Comparison of ENCODE assay signal across 25 mouse cellular contexts in genomic region chr13:47093791-47094190, GRCm38 (mm10). TPM values are rescaled to one million over a fixed set of nuclear protein-coding genes. Genes with fewer than 3 reads are reported as not detected.
DNase-seq lines count a peak whose midpoint lies in the region; ATAC-seq and TF ChIP-seq lines count a peak whose summit lies in the region.
"Had no signal": no experiment of that assay in that cellular context is flagged by ENCODE, and none has a peak within 500 bp of the region (broad histone marks: within the 10 kb centered on the region; RNA-seq: fewer than 3 reads in every experiment).

No protein-coding gene starts in this region.

- H3K4me3 ChIP-seq in embryonic fibroblast, embryonic 13.5 days (ENCODE audit: insufficient read depth, low read length) = no peak overlapping the region
- no peak overlapping the region for H3K4me3 ChIP-seq in forebrain, embryonic 10.5 days
- H3K4me3 ChIP-seq: embryonic facial prominence, embryonic 10.5 days; embryonic facial prominence, embryonic 12.5 days; erythroblast, embryonic 14.5 days; forebrain, embryonic 13.5 days; forebrain, embryonic 15.5 days had no signal

- peak overlapping the region; percentile 45 for H3K27ac ChIP-seq in embryonic fibroblast, embryonic 13.5 days (ENCODE audit: insufficient read depth, low read length)
- H3K27ac ChIP-seq in forebrain, embryonic 10.5 days = no peak overlapping the region
- H3K27ac ChIP-seq: embryonic facial prominence, embryonic 10.5 days; embryonic facial prominence, embryonic 12.5 days; forebrain, embryonic 13.5 days; forebrain, embryonic 15.5 days had no signal

- TF ChIP-seq CTCF in embryonic fibroblast, embryonic 13.5 days (IDR thresholded peaks at IDR 0.05; ENCODE audit: borderline replicate concordance, insufficient read depth, low read length) = no peak

- 87% methylated on average over 2 of the region's 2 CpGs for WGBS in forebrain, embryonic 10.5 days

- ATAC-seq in inflammation-experienced regulatory T-cells, adult 6 months = no peak
- ATAC-seq: activated CD4-positive, CD25-positive, alpha-beta regulatory T cell, adult 4 months; CD4-positive, CD25-positive, alpha-beta regulatory T cell, adult 4 months; forebrain, embryonic 13.5 days; forebrain, embryonic 15.5 days; forebrain, postnatal 0 days had no signal

- H3K27me3 ChIP-seq in forebrain, embryonic 10.5 days (ENCODE audit: poor library complexity, severe bottlenecking) = no peaks in the 10 kb centered on the region
- H3K27me3 ChIP-seq: CH12.LX; embryonic facial prominence, embryonic 12.5 days; forebrain, embryonic 13.5 days; forebrain, embryonic 15.5 days had no signal

- H3K36me3 ChIP-seq in forebrain, embryonic 10.5 days (replicated peaks) = peaks cover 100% of the 10 kb centered on the region

- peak; percentile 42 for DNase-seq in heart, adult 11 months
- DNase-seq in heart, adult 9 months (ENCODE audit: low spot score in 2 of 2) = no peak
- DNase-seq in 3T3-L1 (ENCODE audit: low read depth, low spot score) = peak; percentile 55
- DNase-seq in NIH3T3 (ENCODE audit: low read depth) = peak; percentile 53
- no peak for DNase-seq in forebrain, embryonic 10.5 days (ENCODE audit: extremely low spot score, low spot score)
- DNase-seq: adrenal gland, adult 8-10 months; adrenal gland, postnatal 14 days; B cell, adult 2 months; cerebellum, adult 11-12 months; cerebellum, adult 2 months; cerebellum, adult 9-10 months; cerebellum, postnatal 10 days; cerebellum, postnatal 25 days; forebrain, postnatal 0 days had no signal

- H3K9me3 ChIP-seq in forebrain, embryonic 10.5 days = no peaks in the 10 kb centered on the region
- H3K9me3 ChIP-seq: embryonic facial prominence, embryonic 10.5 days; embryonic facial prominence, embryonic 12.5 days; forebrain, embryonic 13.5 days; forebrain, embryonic 15.5 days; G1E had no signal

- peaks cover 2% of the 10 kb centered on the region for H3K4me1 ChIP-seq in embryonic fibroblast, embryonic 13.5 days (ENCODE audit: control insufficient read depth, insufficient read depth, low read length)
- no peaks in the 10 kb centered on the region for H3K4me1 ChIP-seq in forebrain, embryonic 10.5 days
- H3K4me1 ChIP-seq: embryonic facial prominence, embryonic 10.5 days; embryonic facial prominence, embryonic 12.5 days; forebrain, embryonic 13.5 days; forebrain, embryonic 15.5 days had no signal

- TF ChIP-seq POLR2A in embryonic fibroblast, embryonic 13.5 days (IDR thresholded peaks at IDR 0.05; ENCODE audit: low read depth, low read length) = no peak

RNA-seq across cellular contexts. Expression of gene Dek, which starts 12.2 kb away (rescaled TPM):
- 85.5 and 157 TPM in 2 replicates for polyA plus RNA-seq in embryonic fibroblast, embryonic 13.5 days (2011; ENCODE audit: insufficient read length, low read depth, missing spikeins)
- 434 and 448 TPM in 2 replicates for polyA plus RNA-seq in forebrain, embryonic 10.5 days (2016; fragmentation: Nextera tagmentation; extraction: Ambion mirVana)
- 100 to 1,000 TPM; 101 to 248 (median 120) TPM for polyA plus RNA-seq in inflammation-experienced regulatory T-cells, adult 6 months (2017; shearing (Covaris generic))

RNA-seq across cellular contexts. Expression of gene Rnf144b, which starts 28.7 kb away (rescaled TPM):
- 1.4 and 1.5 TPM in 2 replicates for polyA plus RNA-seq in embryonic fibroblast, embryonic 13.5 days (2011; ENCODE audit: insufficient read length, low read depth, missing spikeins)
- 0.59 and 0.66 TPM in 2 replicates for polyA plus RNA-seq in forebrain, embryonic 10.5 days (2016; fragmentation: Nextera tagmentation; extraction: Ambion mirVana)
- under 1 TPM in 1 of 3 experiments, not detected in 2; 0.18 TPM for polyA plus RNA-seq in inflammation-experienced regulatory T-cells, adult 6 months (2017; shearing (Covaris generic))
- polyA plus RNA-seq: erythroblast, embryonic 14.5 days had no signal

RNA-seq across cellular contexts. Expression of gene Tpmt, which starts 49.3 kb away (rescaled TPM):
- 18.0 and 23.9 TPM in 2 replicates for polyA plus RNA-seq in embryonic fibroblast, embryonic 13.5 days (2011; ENCODE audit: insufficient read length, low read depth, missing spikeins)
- 29.9 and 32.0 TPM in 2 replicates for polyA plus RNA-seq in forebrain, embryonic 10.5 days (2016; fragmentation: Nextera tagmentation; extraction: Ambion mirVana)
- polyA plus RNA-seq in inflammation-experienced regulatory T-cells, adult 6 months (2017; shearing (Covaris generic)) = 1 to 10 TPM; 4.1 to 9.7 (median 8.0) TPM
- polyA plus RNA-seq: erythroblast, embryonic 14.5 days had no signal

RNA-seq across cellular contexts. Expression of gene Kdm1b, which starts 50.5 kb away (rescaled TPM):
- 11.3 and 12.1 TPM in 2 replicates for polyA plus RNA-seq in embryonic fibroblast, embryonic 13.5 days (2011; ENCODE audit: insufficient read length, low read depth, missing spikeins)
- 15.8 and 17.7 TPM in 2 replicates for polyA plus RNA-seq in forebrain, embryonic 10.5 days (2016; fragmentation: Nextera tagmentation; extraction: Ambion mirVana)
- polyA plus RNA-seq in inflammation-experienced regulatory T-cells, adult 6 months (2017; shearing (Covaris generic)) = 10 to 100 TPM; 17.5 to 20.9 (median 19.1) TPM

Comparison
In these comparisons a context has a peak if more than half of its experiments do, and no peak if none do; other contexts are left out.
1. DNase-seq: peak in heart, adult 11 months (single experiment), 3T3-L1 (single experiment) and NIH3T3 (single experiment); none in heart, adult 9 months (0 of 2) and forebrain, embryonic 10.5 days (single experiment).